ENCODE assay signal across 7 mouse cellular contexts in genomic region chr11:95990886-95991708, GRCm38 (mm10). TPM values are rescaled to one million over a fixed set of nuclear protein-coding genes. Genes with fewer than 3 reads are reported as not detected.
DNase-seq lines count a peak whose midpoint lies in the region; ATAC-seq lines count a peak whose summit lies in the region.

No protein-coding gene starts in this region.

- peak overlapping the region; percentile 43 for H3K4me3 ChIP-seq in embryonic facial prominence, embryonic 11.5 days (ENCODE audit: low read depth, low read length)
- peak overlapping the region; percentile 46 for H3K4me3 ChIP-seq in liver, embryonic 15.5 days (replicated peaks)

- WGBS in embryonic facial prominence, embryonic 11.5 days: 1% methylated on average over 38 of the region's 49 CpGs
- WGBS in liver, embryonic 15.5 days (ENCODE audit: insufficient replicate concordance): 34% methylated on average over 48 of the region's 49 CpGs

- no peaks in the 10 kb centered on the region for H3K27me3 ChIP-seq in embryonic facial prominence, embryonic 11.5 days (ENCODE audit: control insufficient read depth, insufficient read depth, low read length)
- H3K27me3 ChIP-seq in liver, embryonic 15.5 days: no peaks in the 10 kb centered on the region

- peaks cover 2% of the 10 kb centered on the region for H3K36me3 ChIP-seq in embryonic facial prominence, embryonic 11.5 days (replicated peaks; ENCODE audit: control insufficient read depth, insufficient read depth, low read depth, low read length)
- H3K36me3 ChIP-seq in liver, embryonic 15.5 days (replicated peaks): peaks cover 19% of the 10 kb centered on the region

- peaks cover 35% of the 10 kb centered on the region for H3K4me1 ChIP-seq in embryonic facial prominence, embryonic 11.5 days (ENCODE audit: control insufficient read depth, insufficient read depth, low read length)
- peaks cover 56% of the 10 kb centered on the region for H3K4me1 ChIP-seq in liver, embryonic 15.5 days (replicated peaks)

- intact Hi-C loops in left cerebral cortex, postnatal 4 days (cut with DNase I): no loop called here

- peak overlapping the region; percentile 82 for H3K9ac ChIP-seq in embryonic facial prominence, embryonic 11.5 days (replicated peaks; ENCODE audit: low read length)
- H3K9ac ChIP-seq in liver, embryonic 15.5 days: peak overlapping the region; percentile 13; the same call in 1 of the 2 replicates

- H3K27ac ChIP-seq in embryonic facial prominence, embryonic 11.5 days (replicated peaks; ENCODE audit: low read depth, low read length): peak overlapping the region; percentile 100
- peak overlapping the region; percentile 75 for H3K27ac ChIP-seq in liver, embryonic 15.5 days (replicated peaks)

- peak; percentile 92 for ATAC-seq in embryonic facial prominence, embryonic 11.5 days (replicated peaks; ENCODE audit: insufficient number of reproducible peaks, low FRiP score, low TSS enrichment, low read depth)
- ATAC-seq in liver, embryonic 15.5 days (ENCODE audit: insufficient read depth): peak; percentile 66

- H3K9me3 ChIP-seq in embryonic facial prominence, embryonic 11.5 days (replicated peaks; ENCODE audit: control insufficient read depth, low read length): no peaks in the 10 kb centered on the region
- no peaks in the 10 kb centered on the region for H3K9me3 ChIP-seq in liver, embryonic 15.5 days (replicated peaks)

- H3K4me2 ChIP-seq in embryonic facial prominence, embryonic 11.5 days (ENCODE audit: low read depth, low read length): peak overlapping the region; percentile 89
- peak overlapping the region; percentile 67 for H3K4me2 ChIP-seq in liver, embryonic 15.5 days

- peak; percentile 79 for DNase-seq in left cerebral cortex, postnatal 4 days
- no peak for DNase-seq in left cerebral cortex, adult 11 months (ENCODE audit: low spot score)
- DNase-seq in embryonic facial prominence, embryonic 11.5 days (ENCODE audit: low spot score): peak; percentile 93
- DNase-seq in heart, postnatal 4 days: peak; percentile 67
- peak; percentile 72 for DNase-seq in testis, postnatal 10 days (ENCODE audit: low spot score)
- no peak for DNase-seq in left cerebral cortex, adult 8-10 months (ENCODE audit: low spot score in 2 of 2)

RNA-seq across cellular contexts. Expression of gene Igf2bp1, which starts 14.6 kb away (rescaled TPM):
- total RNA-seq in left cerebral cortex, postnatal 4 days (2021): 1 to 10 TPM; 2.6 to 3.5 TPM
- polyA plus RNA-seq in embryonic facial prominence, embryonic 11.5 days (2014; fragmentation: Nextera tagmentation; extraction: Ambion mirVana): 78.7 and 85.5 TPM in 2 replicates
- total RNA-seq in heart, postnatal 4 days (2021): 10 to 100 TPM in 1 of 2 experiments, 1 to 10 TPM in 1; 6.3 to 10.6 TPM
- 11.9 and 12.9 TPM in 2 replicates for polyA plus RNA-seq in liver, embryonic 15.5 days (2015; fragmentation: Nextera tagmentation; extraction: Ambion mirVana)
- under 1 TPM in 1 of 4 experiments, not detected in 3; 0.20 TPM for total RNA-seq in left cerebral cortex, adult 8-10 months (2022)

RNA-seq across cellular contexts. Expression of gene Gip, which starts 33.2 kb away (rescaled TPM):
- total RNA-seq in left cerebral cortex, postnatal 4 days (2021): not detected
- polyA plus RNA-seq in embryonic facial prominence, embryonic 11.5 days (2014; fragmentation: Nextera tagmentation; extraction: Ambion mirVana): 0.50 TPM in 1 of 2 replicates, not detected in the other
- not detected for total RNA-seq in heart, postnatal 4 days (2021)
- polyA plus RNA-seq in liver, embryonic 15.5 days (2015; fragmentation: Nextera tagmentation; extraction: Ambion mirVana): not detected in 2 replicates
- total RNA-seq in left cerebral cortex, adult 8-10 months (2022): not detected

RNA-seq across cellular contexts. Expression of gene Snf8, which starts 43.6 kb away (rescaled TPM):
- 10 to 100 TPM; 88.0 to 94.0 TPM for total RNA-seq in left cerebral cortex, postnatal 4 days (2021)
- polyA plus RNA-seq in embryonic facial prominence, embryonic 11.5 days (2014; fragmentation: Nextera tagmentation; extraction: Ambion mirVana): 37.3 and 37.7 TPM in 2 replicates
- 10 to 100 TPM; 60.9 to 62.7 TPM for total RNA-seq in heart, postnatal 4 days (2021)
- polyA plus RNA-seq in liver, embryonic 15.5 days (2015; fragmentation: Nextera tagmentation; extraction: Ambion mirVana): 61.1 and 64.2 TPM in 2 replicates
- 100 to 1,000 TPM in 3 of 4 experiments, 10 to 100 TPM in 1; 98.4 to 106 (median 103) TPM for total RNA-seq in left cerebral cortex, adult 8-10 months (2022)

Comparison
In these comparisons a context has a peak if more than half of its experiments do, and no peak if none do; other contexts are left out.
1. DNase-seq: peak in left cerebral cortex, postnatal 4 days (single experiment), embryonic facial prominence, embryonic 11.5 days (single experiment), heart, postnatal 4 days (single experiment) and testis, postnatal 10 days (single experiment); none in left cerebral cortex, adult 11 months (single experiment) and left cerebral cortex, adult 8-10 months (0 of 2).